Mouse (Mus musculus) hindbrain, embryonic 13.5 days (tissue): ENCODE measurements around the gene Mertk. TPM values are rescaled to one million over a fixed set of nuclear protein-coding genes. Genes with fewer than 3 reads are reported as not detected.

Experiments
- ATAC-seq: fragments of 200-750 bp; cut with Nextera tagmentation; 2 replicates; pipeline ENCODE4 v1.8.0; 2017; ENCODE audit warnings: moderate TSS enrichment; ENCODE audit not compliant: low FRiP score
- H3K27ac ChIP-seq: fragments of 300-500 bp; sonication (generic); 2 replicates; pipeline ENCODE4 v1.5.1; 2015; ENCODE audit warnings: inconsistent platforms, mild to moderate bottlenecking, moderate library complexity
- H3K27me3 ChIP-seq: fragments of 300-500 bp; sonication (generic); 2 replicates; pipeline ENCODE4 v1.6.1; 2015; ENCODE audit warnings: mild to moderate bottlenecking, inconsistent platforms
- H3K36me3 ChIP-seq: fragments of 300-500 bp; sonication (generic); 2 replicates; pipeline ENCODE4 v1.6.1; 2015; ENCODE audit warnings: mild to moderate bottlenecking, inconsistent platforms
- H3K4me1 ChIP-seq: fragments of 300-500 bp; sonication (generic); replicated peaks from 2 replicates; pipeline ENCODE4 v1.6.1; 2015; ENCODE audit warnings: inconsistent platforms
- H3K4me2 ChIP-seq: fragments of 300-500 bp; sonication (generic); 2 replicates; pipeline ENCODE4 v1.6.1; 2015; ENCODE audit warnings: inconsistent platforms, mild to moderate bottlenecking, moderate library complexity
- H3K4me3 ChIP-seq: fragments of 300-500 bp; sonication (generic); 2 replicates; pipeline ENCODE4 v1.5.1; 2015; ENCODE audit warnings: mild to moderate bottlenecking, inconsistent platforms
- H3K9ac ChIP-seq: fragments of 300-500 bp; sonication (generic); 2 replicates; pipeline ENCODE4 v1.6.1; 2015; ENCODE audit warnings: mild to moderate bottlenecking, inconsistent platforms
- H3K9me3 ChIP-seq: fragments of 300-500 bp; sonication (generic); 2 replicates; pipeline ENCODE4 v1.6.1; 2016; ENCODE audit warnings: inconsistent platforms
- WGBS: fragments of 180-500 bp; shearing (Covaris S2); methylation state at CpG from one replicate; pipeline ENCODE4 v1.1.7; 2015; 5-methylcytosine and 5-hydroxymethylcytosine counted together
- polyA plus RNA-seq: library from polyadenylated mRNA; unstranded; fragments of >200 nt; fragmentation: Nextera tagmentation; extraction: Ambion mirVana; gene quantifications from 2 replicates; pipeline ENCODE4 v1.2.1, GENCODE M21; 2015

Mertk gene
- polyA plus RNA-seq, 1 experiment from 2014 or later: 2.0 TPM

GRCm38 (mm10) chr2:128838611-128839010 lies 139.9 kb downstream of the Mertk start:
- H3K4me1 ChIP-seq: no peaks in the 10 kb centered on the region
- H3K9ac ChIP-seq: no peak overlapping the region
- H3K9me3 ChIP-seq: no peaks in the 10 kb centered on the region
- peaks cover 83% of the 10 kb centered on the region for H3K36me3 ChIP-seq
- no peak for ATAC-seq
- 97% methylated on average over 3 of the region's 3 CpGs for WGBS
- H3K4me2 ChIP-seq: no peak overlapping the region
- no peaks in the 10 kb centered on the region for H3K27me3 ChIP-seq
- no peak overlapping the region for H3K27ac ChIP-seq
- no peak overlapping the region for H3K4me3 ChIP-seq

GRCm38 (mm10) chr2:128839501-128839900 lies 140.7 kb downstream of the Mertk start:
- H3K4me1 ChIP-seq: no peaks in the 10 kb centered on the region
- no peak overlapping the region for H3K9ac ChIP-seq
- no peak for ATAC-seq
- H3K9me3 ChIP-seq: no peaks in the 10 kb centered on the region
- H3K36me3 ChIP-seq: peaks cover 81% of the 10 kb centered on the region
- H3K27me3 ChIP-seq: no peaks in the 10 kb centered on the region
- no peak overlapping the region for H3K4me3 ChIP-seq
- H3K4me2 ChIP-seq: no peak overlapping the region
- WGBS: 88% methylated on average over 2 of the region's 2 CpGs
- H3K27ac ChIP-seq: no peak overlapping the region

- Histone ChIP-seq H3K9ac (no peak overlapping the region), H3K27ac (no peak overlapping the region), H3K27me3 (no peaks in the 10 kb centered on the region), H3K36me3 (peaks cover 79% of the 10 kb centered on the region), H3K9me3 (no peaks in the 10 kb centered on the region), H3K4me1 (no peaks in the 10 kb centered on the region), H3K4me3 (no peak overlapping the region), H3K4me2 (no peak overlapping the region)
- 90% methylated on average over 8 of the region's 8 CpGs for WGBS
- no peak for ATAC-seq
These were observed 143.7 kb downstream of the Mertk start for GRCm38 (mm10) chr2:128842437-128842836.

- WGBS: 95% methylated on average over 2 of the region's 2 CpGs
- peaks cover 73% of the 10 kb centered on the region for H3K36me3 ChIP-seq
- no peak overlapping the region for H3K9ac ChIP-seq
- H3K27ac ChIP-seq: no peak overlapping the region
- H3K27me3 ChIP-seq: no peaks in the 10 kb centered on the region
- H3K4me3 ChIP-seq: no peak overlapping the region
- H3K9me3 ChIP-seq: no peaks in the 10 kb centered on the region
- no peaks in the 10 kb centered on the region for H3K4me1 ChIP-seq
- no peak overlapping the region for H3K4me2 ChIP-seq
- ATAC-seq: no peak
These were observed 151.3 kb downstream of the Mertk start for GRCm38 (mm10) chr2:128850036-128850435.

Other genes starting within 250 kb of the Mertk start
- not detected in 2 replicates for gene Spdye4c, start 107.7 kb upstream of the Mertk start, polyA plus RNA-seq
- 44.3 and 45.4 TPM in 2 replicates for gene Anapc1, start 11.6 kb upstream of the Mertk start, polyA plus RNA-seq
- 36.3 and 39.0 TPM in 2 replicates for gene Tmem87b, start 119.2 kb downstream of the Mertk start, polyA plus RNA-seq
- 1.2 and 1.8 TPM in 2 replicates for gene Fbln7, start 164.0 kb downstream of the Mertk start, polyA plus RNA-seq
- gene Zc3h8, start 245.1 kb downstream of the Mertk start, polyA plus RNA-seq: 11.2 and 11.9 TPM in 2 replicates